Mouse (Mus musculus) hindlimb bud, embryonic 11.5 days (tissue): ENCODE data around the gene Snrnp200.
"Not testable (repeated sequence)": the region's sequence is repeated elsewhere in the genome, so short reads cannot be mapped to it uniquely, and the experiment has no call there.

ENCODE experiments used
- DNase-seq: peaks from one replicate; pipeline ENCODE4 v3.0.0-alpha.2; 2012; ENCODE audit warnings: low read depth, low spot score; ENCODE audit errors: extremely low spot score

Snrnp200 gene

GRCm38 (mm10) chr2:127252787-127253186, 44.6 kb downstream of the Snrnp200 start:
- DNase-seq: no peak

GRCm38 (mm10) chr2:127254604-127255134, 46.5 kb downstream of the Snrnp200 start:
- no peak for DNase-seq

- no peak for DNase-seq
These were observed 47.1 kb downstream of the Snrnp200 start for GRCm38 (mm10) chr2:127255294-127255693.

GRCm38 (mm10) chr2:127259340-127259739, 51.2 kb downstream of the Snrnp200 start:
- DNase-seq: no peak

GRCm38 (mm10) chr2:127262480-127262879, 54.3 kb downstream of the Snrnp200 start:
- DNase-seq: no peak

- no peak for DNase-seq
These were observed 59.7 kb downstream of the Snrnp200 start for GRCm38 (mm10) chr2:127267854-127268253.

GRCm38 (mm10) chr2:127269491-127270299, 61.5 kb downstream of the Snrnp200 start, which contains the start of gene Stard7:
Gene Stard7 (plus strand): TSS chr2:127270218.
- peak; percentile 85 for DNase-seq

GRCm38 (mm10) chr2:127270300-127271041, 62.3 kb downstream of the Snrnp200 start:
- peak; percentile 35 for DNase-seq

GRCm38 (mm10) chr2:127271042-127271515, 62.9 kb downstream of the Snrnp200 start:
- DNase-seq: no peak

GRCm38 (mm10) chr2:127272049-127272448, 63.9 kb downstream of the Snrnp200 start:
- not testable (repeated sequence) for DNase-seq

- no peak for DNase-seq
These were observed 64.6 kb downstream of the Snrnp200 start for GRCm38 (mm10) chr2:127272806-127273205.

- DNase-seq: no peak
These were observed 66.4 kb downstream of the Snrnp200 start for GRCm38 (mm10) chr2:127274590-127274989.

- no peak for DNase-seq
These were observed 67.5 kb downstream of the Snrnp200 start for GRCm38 (mm10) chr2:127275551-127276320.

- DNase-seq: no peak
These were observed 70.0 kb downstream of the Snrnp200 start for GRCm38 (mm10) chr2:127278162-127278561.
